Mouse (Mus musculus): ENCODE results near the gene Cabp1. TPM values are rescaled to one million over a fixed set of nuclear protein-coding genes. Genes with fewer than 3 reads are reported as not detected.

Gene Cabp1
- polyA plus RNA-seq, 1 experiment from 2014 or later: 2.0 TPM

DNA sequence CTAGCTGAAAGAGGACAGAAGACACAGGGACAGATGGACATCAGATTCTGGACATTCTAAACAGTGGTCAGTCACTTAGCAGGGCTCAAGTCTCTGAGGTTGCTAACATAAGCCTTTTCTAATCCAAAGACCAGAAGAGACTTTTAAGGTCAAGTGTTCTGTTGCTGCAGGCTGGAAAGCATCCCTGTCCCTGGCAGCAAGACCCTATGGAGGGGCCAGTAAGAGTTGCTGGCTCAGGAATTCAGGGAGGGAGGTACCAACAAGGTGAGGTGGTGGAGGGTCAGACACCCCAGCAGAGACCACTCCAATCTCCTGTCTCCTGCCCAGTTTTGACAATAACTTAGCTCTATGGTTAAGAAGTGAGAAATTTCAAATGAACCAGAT, 47.4 kb downstream of the Cabp1 start:
- Histone ChIP-seq H3K4me3 (no peak overlapping the region), H3K4me1 (0 out of 2 replicates have a peak, but pooled peaks cover 4% of the 10 kb centered on the region), H3K9ac (no peak overlapping the region), H3K9me3 (no peaks in the 10 kb centered on the region), H3K4me2 (no peak overlapping the region), H3K27me3 (no peaks in the 10 kb centered on the region), H3K36me3 (peaks cover 80% of the 10 kb centered on the region), H3K27ac (no peak overlapping the region)
- ATAC-seq (ENCODE audit: insufficient number of reproducible peaks, insufficient read depth, low FRiP score, low TSS enrichment, low read depth): no peak

DNA sequence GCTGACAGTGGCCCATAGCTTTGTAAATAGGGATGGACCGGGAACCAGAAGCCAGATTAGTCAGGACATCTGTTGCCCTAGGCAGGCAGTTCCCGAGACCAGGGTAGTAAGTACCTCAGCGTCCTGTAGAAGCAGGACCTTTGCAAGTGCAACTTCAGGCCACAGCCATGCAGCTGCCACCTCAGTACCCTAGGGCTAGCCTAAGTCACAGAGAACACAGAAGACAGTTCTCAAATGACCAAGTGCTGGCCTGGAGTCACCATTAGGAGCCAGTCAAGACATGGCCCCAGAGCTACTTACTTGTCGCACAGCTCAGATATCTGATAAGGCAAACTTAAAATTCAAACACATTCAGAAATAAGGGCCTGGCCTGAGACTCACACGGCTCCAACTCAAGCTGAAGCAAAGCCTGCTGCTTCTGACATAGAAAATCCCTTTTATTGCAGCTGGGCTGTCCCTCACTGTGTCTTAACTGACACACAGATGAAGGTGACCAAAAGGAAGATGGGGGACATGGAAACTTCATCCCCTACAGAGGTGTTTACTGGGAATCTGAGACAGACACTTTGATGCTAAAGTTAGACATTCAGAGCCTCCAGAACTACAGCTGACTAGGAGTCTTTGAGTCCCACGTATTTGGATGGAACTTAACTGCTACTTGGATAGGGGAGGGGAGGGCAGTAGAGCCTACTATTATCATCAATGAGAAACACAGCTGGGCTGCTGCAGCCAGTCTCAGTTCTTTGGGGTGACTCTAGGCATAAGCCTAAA, 48.0 kb downstream of the Cabp1 start:
- WGBS: 75% methylated on average over 6 of the region's 6 CpGs

DNA sequence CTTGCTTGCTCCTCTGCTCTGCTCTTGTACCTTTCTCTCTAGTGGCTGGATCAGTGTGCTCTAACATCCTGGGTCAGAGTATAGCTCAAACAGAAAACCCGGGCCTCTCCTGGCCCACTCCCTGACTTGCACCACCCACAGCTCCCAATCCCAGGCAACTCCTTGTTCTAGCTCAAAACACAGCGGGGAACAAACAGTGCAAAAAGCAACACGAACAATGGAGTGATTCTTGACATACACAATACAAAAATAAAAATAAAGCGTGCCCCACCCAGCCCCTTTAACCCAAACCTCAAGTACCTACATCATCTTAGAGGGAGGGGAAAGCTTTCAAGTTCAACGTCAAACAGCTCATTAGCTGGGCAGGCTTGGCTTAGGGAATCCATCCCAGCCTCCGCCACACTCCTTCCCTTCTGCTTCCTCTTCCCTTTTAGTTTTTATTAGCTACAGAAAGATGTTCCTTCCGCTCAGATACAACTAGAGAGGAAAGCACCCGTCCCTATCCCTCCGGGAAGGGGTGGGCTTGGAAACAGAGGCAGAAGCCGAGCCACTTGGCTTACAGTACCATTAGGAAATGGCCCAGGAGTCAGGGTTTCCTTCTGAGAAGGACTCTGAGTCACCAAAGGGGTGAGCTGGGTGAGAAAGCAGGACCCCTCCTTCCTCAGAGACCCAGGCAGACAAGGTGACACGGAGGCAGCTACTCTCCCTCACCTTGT, 48.8 kb downstream of the Cabp1 start:
- ATAC-seq (ENCODE audit: insufficient number of reproducible peaks, insufficient read depth, low FRiP score, low TSS enrichment, low read depth): no peak
- WGBS: 77% methylated on average over 11 of the region's 11 CpGs
- H3K4me1 ChIP-seq: no peaks in the 10 kb centered on the region

More for the DNA sequence above, 48.0 kb downstream of the Cabp1 start:
- Histone ChIP-seq H3K4me2 (no peak overlapping the region), H3K9ac (no peak overlapping the region), H3K4me3 (no peak overlapping the region), H3K36me3 (peaks cover 76% of the 10 kb centered on the region), H3K4me1 (no peaks in the 10 kb centered on the region), H3K9me3 (no peaks in the 10 kb centered on the region), H3K27me3 (no peaks in the 10 kb centered on the region), H3K27ac (no peak overlapping the region)
- no peak for ATAC-seq (ENCODE audit: insufficient number of reproducible peaks, insufficient read depth, low FRiP score, low TSS enrichment, low read depth)

DNA sequence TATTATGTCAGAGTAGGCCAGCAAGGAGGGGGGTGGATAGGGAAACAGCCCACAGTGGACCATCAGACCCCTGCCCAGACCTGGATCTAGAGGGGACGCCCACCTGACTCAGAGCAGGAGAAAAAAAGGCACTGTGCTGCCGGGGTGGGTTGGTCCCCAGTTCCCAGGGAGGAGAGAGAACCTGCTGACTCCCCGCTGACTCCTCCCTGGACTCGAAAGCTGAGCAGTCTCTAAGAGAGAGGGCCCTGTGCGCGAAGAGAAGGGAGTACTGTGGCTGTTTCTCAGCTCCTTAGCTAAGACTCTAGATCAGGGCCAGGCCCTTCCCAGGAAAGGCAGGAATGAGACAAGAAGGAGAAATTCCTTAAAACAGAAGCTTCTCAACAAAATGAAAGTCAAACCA, 49.7 kb downstream of the Cabp1 start:
- ATAC-seq (ENCODE audit: insufficient number of reproducible peaks, insufficient read depth, low FRiP score, low TSS enrichment, low read depth): no peak
- Histone ChIP-seq H3K36me3 (peaks cover 59% of the 10 kb centered on the region), H3K27me3 (no peaks in the 10 kb centered on the region), H3K4me1 (no peaks in the 10 kb centered on the region), H3K9me3 (no peaks in the 10 kb centered on the region), H3K9ac (no peak overlapping the region), H3K4me3 (no peak overlapping the region), H3K4me2 (no peak overlapping the region), H3K27ac (no peak overlapping the region)
- WGBS: 68% methylated on average over 6 of the region's 6 CpGs

More for the DNA sequence above, 48.8 kb downstream of the Cabp1 start:
- Histone ChIP-seq H3K27me3 (no peaks in the 10 kb centered on the region), H3K4me2 (no peak overlapping the region), H3K36me3 (peaks cover 68% of the 10 kb centered on the region), H3K4me3 (no peak overlapping the region), H3K9ac (no peak overlapping the region), H3K9me3 (no peaks in the 10 kb centered on the region), H3K27ac (no peak overlapping the region)

DNA sequence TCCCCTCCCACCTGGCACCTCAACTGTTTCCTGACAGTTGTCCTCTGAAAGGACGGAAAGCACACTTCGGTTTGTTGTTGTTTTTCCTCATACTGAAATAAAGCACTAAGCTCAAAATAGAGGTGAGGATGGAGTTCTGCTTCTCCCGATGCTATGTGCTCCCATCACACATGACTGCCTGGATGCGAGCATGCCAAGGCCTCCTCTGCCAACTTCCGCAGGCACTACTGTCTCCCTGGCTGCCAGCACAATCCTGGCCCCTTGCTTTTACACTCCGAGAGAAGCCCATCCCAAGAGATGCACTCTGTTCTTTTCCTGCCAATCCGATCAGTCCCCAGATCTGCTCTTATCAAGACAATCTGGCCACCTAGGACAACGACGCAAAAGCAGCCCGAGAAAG, 50.6 kb downstream of the Cabp1 start:
- H3K36me3 ChIP-seq: peaks cover 52% of the 10 kb centered on the region
- H3K27me3 ChIP-seq: no peaks in the 10 kb centered on the region
- WGBS: 78% methylated on average over 10 of the region's 10 CpGs
- no peak overlapping the region for H3K4me3 ChIP-seq
- peak overlapping the region; percentile 40; the same call in 1 of the 2 replicates for H3K9ac ChIP-seq
- ATAC-seq (ENCODE audit: insufficient number of reproducible peaks, insufficient read depth, low FRiP score, low TSS enrichment, low read depth): no peak
- no peak overlapping the region for H3K27ac ChIP-seq
- H3K9me3 ChIP-seq: no peaks in the 10 kb centered on the region
- no peaks in the 10 kb centered on the region for H3K4me1 ChIP-seq
- no peak overlapping the region for H3K4me2 ChIP-seq

DNA sequence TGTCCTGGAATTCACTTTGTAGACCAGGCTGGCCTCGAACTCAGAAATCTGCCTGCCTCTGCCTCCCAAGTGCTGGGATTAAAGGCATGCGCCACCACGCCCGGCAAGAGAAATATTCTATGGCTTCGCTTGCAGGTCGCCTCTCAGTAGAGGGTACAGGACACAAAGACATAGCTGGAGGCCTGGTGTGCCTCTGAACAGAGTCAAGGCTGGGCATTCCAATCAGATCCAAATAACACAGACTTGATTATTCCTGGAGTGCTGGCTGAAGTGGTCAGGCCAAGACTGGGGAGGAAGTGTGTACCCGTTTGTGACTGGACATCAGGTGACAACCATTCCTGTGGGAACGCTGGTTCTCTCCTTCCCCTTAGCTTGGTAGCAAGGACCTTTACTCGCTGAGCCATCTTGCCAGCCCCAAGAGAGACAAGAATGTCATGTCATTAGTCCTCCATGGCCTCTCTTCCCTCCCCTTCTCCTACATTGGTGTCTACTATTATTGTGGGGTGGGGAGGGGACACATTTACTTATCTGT, 51.9 kb downstream of the Cabp1 start:
- Histone ChIP-seq H3K9me3 (no peaks in the 10 kb centered on the region), H3K27ac (no peak overlapping the region), H3K4me2 (no peak overlapping the region), H3K27me3 (no peaks in the 10 kb centered on the region), H3K4me3 (no peak overlapping the region), H3K4me1 (no peaks in the 10 kb centered on the region), H3K36me3 (peaks cover 39% of the 10 kb centered on the region), H3K9ac (no peak overlapping the region)
- ATAC-seq (ENCODE audit: insufficient number of reproducible peaks, insufficient read depth, low FRiP score, low TSS enrichment, low read depth): no peak
- WGBS: 90% methylated on average over 9 of the region's 9 CpGs

DNA sequence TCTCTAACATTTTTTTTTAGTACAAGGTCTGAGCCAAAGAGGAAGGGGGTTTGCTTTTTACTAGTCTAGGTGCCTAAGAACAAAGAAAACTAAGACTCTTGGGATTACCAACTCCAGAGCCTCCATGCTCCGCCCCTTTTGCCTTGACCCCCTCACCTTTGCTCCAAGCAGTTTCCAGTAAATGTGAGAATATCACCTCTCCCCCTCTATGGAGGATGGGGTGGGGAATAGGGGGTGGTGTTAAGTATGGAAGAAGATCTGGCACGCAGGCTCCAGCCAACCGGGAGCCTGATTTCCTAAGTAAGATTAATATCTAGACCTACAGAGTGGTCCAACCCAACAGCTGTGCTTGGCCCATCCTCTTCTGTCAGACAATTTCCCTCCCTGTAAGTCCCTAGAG, 53.5 kb downstream of the Cabp1 start:
- no peaks in the 10 kb centered on the region for H3K27me3 ChIP-seq
- H3K9me3 ChIP-seq: no peaks in the 10 kb centered on the region
- WGBS: 65% methylated on average over 3 of the region's 3 CpGs
- no peak overlapping the region for H3K27ac ChIP-seq
- H3K36me3 ChIP-seq: peaks cover 24% of the 10 kb centered on the region
- H3K4me2 ChIP-seq: no peak overlapping the region
- H3K4me1 ChIP-seq: no peaks in the 10 kb centered on the region
- no peak for ATAC-seq (ENCODE audit: insufficient number of reproducible peaks, insufficient read depth, low FRiP score, low TSS enrichment, low read depth)
- no peak overlapping the region for H3K4me3 ChIP-seq
- H3K9ac ChIP-seq: no peak overlapping the region

DNA sequence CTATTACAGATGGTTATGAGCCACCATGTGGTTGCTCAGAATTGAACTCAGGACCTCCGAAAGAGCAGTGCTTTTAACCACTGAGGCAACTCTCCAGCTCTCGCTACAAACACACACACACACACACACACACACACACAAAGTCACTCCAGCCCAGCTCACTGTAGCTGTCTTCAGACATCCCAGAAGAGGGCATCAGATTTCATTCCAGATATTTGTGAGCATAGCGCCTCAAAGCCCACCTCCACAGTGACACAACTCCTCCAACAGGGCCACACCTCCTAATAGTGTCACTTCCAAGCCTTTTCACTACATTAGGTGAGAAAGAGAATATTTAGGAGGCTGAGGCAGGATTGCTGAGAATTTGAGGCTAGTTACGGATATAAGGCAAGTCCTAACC, 55.1 kb downstream of the Cabp1 start:
- H3K9ac ChIP-seq: no peak overlapping the region
- H3K36me3 ChIP-seq: peaks cover 8% of the 10 kb centered on the region
- no peaks in the 10 kb centered on the region for H3K4me1 ChIP-seq
- H3K4me3 ChIP-seq: no peak overlapping the region
- H3K9me3 ChIP-seq: no peaks in the 10 kb centered on the region
- no peaks in the 10 kb centered on the region for H3K27me3 ChIP-seq
- no peak for ATAC-seq (ENCODE audit: insufficient number of reproducible peaks, insufficient read depth, low FRiP score, low TSS enrichment, low read depth)
- no peak overlapping the region for H3K4me2 ChIP-seq
- WGBS: 56% methylated on average over 4 of the region's 4 CpGs
- no peak overlapping the region for H3K27ac ChIP-seq

DNA sequence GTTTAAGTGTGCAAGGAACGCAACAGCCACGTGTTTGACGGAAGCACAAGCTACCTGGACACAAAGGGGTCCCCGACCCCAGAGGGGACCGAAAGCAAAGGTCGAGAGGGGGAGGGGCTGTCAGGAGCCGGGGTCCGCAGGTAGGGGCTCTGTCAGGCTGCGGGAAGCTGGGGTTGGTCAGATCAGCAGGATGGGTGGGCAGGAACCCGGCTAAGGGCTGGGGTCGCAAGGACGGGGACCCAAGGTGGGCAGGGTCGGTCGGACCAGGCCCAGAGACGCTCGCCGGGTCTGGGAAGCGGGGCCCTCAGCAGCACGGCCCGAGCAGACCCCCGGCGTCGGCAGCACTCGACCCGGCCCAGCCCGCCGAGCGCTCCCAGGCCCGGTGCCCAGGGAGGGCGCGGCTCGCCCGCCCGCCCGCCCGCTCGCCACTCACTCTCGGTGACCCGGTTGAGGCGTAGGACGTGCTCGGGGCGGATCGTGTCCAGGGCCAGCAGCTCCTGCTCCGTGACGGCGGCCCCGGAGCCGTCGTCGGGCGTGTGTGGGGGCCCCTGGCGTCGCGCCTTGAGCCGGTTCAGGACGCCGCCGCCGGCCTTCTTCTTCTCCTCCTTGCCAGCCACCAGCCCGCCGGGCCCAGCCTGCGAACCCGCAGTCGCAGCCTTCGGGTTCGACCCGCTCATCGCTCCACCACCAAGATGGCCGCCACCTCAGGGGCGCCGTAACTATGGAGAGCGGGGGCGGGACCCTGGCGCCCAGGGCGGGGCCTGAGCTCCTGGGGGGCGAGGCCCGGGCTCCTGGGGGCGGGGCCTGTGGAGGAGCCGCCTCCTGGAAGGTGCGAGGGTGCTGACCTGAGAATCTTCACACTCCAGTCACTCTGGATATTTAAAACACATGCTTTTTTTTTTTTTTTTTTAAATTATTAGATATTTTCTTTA, 59.7 kb downstream of the Cabp1 start, which contains the start of gene Unc119b:
Gene Unc119b, minus strand, starts transcription at position 742 of the 932 bp plus-strand sequence.
- WGBS: 1% methylated on average over 67 of the region's 81 CpGs
- Histone ChIP-seq H3K27ac (peak within 1 kb of the TSS; percentile 48; the same call in 1 of the 2 replicates), H3K36me3 (peaks cover 19% of the 10 kb centered on the region), H3K4me3 (peak within 1 kb of the TSS; percentile 91), H3K27me3 (no peaks in the 10 kb centered on the region), H3K9me3 (no peaks in the 10 kb centered on the region), H3K4me2 (peak within 1 kb of the TSS; percentile 89), H3K9ac (peak within 1 kb of the TSS; percentile 87), H3K4me1 (peaks cover 16% of the 10 kb centered on the region)
- ATAC-seq (ENCODE audit: insufficient number of reproducible peaks, insufficient read depth, low FRiP score, low TSS enrichment, low read depth): peak; percentile 92

DNA sequence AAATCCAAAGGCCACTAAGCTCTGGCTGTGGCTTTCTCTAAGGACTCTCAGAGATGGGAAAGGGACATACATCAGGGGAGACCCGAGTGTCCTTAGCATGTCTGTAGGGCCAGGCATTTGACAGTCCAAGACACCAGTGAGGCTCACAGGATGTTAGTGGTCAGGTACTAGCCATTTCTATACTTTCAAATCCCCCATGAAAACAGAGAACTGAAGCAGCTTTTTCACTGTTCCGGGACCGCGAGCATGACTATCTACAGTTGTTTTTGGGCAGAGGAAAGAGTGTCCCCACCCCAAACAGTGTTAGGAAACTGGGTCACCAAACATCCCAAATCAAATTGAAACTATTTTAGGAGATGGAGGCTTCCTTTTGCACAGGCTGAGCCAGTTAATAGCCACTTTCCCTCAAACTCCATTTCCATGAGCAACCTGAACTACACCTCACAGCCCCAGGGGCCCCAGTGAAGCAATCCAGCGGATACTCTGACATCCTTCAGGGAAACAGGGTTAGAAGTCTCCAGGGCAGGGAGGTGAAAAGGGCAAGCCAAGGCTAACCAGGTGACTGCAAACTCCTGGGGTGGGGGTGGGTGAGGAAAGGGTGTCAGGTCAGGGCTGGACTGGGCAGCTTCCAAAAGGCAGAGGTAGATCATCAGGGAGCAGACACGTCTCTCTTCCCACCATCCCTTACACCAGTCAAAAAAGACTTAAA, 60.7 kb downstream of the Cabp1 start:
- peaks cover 27% of the 10 kb centered on the region for H3K36me3 ChIP-seq
- peak overlapping the region; percentile 89 for H3K4me2 ChIP-seq
- no peak for ATAC-seq (ENCODE audit: insufficient number of reproducible peaks, insufficient read depth, low FRiP score, low TSS enrichment, low read depth)
- H3K9ac ChIP-seq: peak overlapping the region; percentile 87
- H3K9me3 ChIP-seq: no peaks in the 10 kb centered on the region
- H3K4me3 ChIP-seq: peak overlapping the region; percentile 91
- no peaks in the 10 kb centered on the region for H3K27me3 ChIP-seq
- H3K27ac ChIP-seq: no peak overlapping the region
- 48% methylated on average over 6 of the region's 6 CpGs for WGBS
- H3K4me1 ChIP-seq: peaks cover 16% of the 10 kb centered on the region

DNA sequence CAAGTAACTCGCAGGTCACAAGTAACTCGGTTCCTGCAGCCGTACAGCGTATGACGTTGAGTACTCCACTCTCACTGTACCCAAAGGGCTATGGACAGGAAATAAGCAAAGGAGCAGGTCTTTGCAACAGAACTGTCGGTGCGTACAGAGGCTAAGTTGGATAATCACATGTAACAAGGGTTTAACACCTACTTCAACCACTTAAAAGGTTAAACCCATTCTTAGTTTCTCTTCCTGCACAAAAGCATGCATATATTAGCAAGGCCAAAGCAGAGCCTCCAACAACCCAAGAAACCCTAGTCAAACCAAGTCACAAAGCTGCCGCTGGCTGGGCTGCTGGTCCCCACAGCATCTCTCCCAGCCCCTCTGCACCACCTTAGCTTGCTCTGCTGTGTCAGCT, 61.7 kb downstream of the Cabp1 start:
- Histone ChIP-seq H3K27ac (no peak overlapping the region), H3K4me3 (no peak overlapping the region), H3K9me3 (no peaks in the 10 kb centered on the region), H3K27me3 (no peaks in the 10 kb centered on the region), H3K4me2 (peak overlapping the region; percentile 89), H3K9ac (no peak overlapping the region), H3K36me3 (peaks cover 37% of the 10 kb centered on the region), H3K4me1 (peaks cover 16% of the 10 kb centered on the region)
- WGBS: 92% methylated on average over 8 of the region's 8 CpGs
- ATAC-seq (ENCODE audit: insufficient number of reproducible peaks, insufficient read depth, low FRiP score, low TSS enrichment, low read depth): no peak

Measured in embryonic facial prominence, embryonic 13.5 days (tissue).